Mouse (Mus musculus) c-Kit-positive CD71-positive TER-119-negative erythroid progenitor cells, embryonic 14.5 days (primary cell): ENCODE data around the gene Gm42878.

ENCODE experiments used
- DNase-seq: peaks from one replicate; pipeline ENCODE4 v3.0.0-alpha.2; 2013; ENCODE audit warnings: low read depth

Gm42878 gene

GRCm38 (mm10) chr5:121493305-121493704, 52.0 kb downstream of the Gm42878 start:
- no peak for DNase-seq

DNA sequence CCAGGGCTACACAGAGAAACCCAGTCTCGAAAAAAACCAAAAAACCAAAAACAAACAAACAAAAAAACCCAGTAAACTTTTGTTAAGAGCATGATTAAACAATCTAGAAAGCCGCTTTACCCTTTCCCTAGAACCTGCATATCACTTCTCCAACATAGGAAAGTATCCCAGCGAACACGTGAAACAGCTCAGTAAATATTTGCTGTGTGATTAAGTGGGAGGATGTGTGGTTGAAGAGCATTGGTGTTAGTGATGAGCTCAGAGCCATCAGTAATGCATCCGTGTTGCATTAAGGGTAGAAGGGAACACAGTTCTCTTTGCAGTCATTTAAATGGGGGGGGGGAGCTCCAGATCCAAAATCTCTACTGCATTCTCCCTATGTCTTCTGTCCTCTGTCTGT, 60.5 kb downstream of the Gm42878 start:
- no peak for DNase-seq

GRCm38 (mm10) chr5:121477680-121478079, 67.6 kb downstream of the Gm42878 start:
- DNase-seq: peak; percentile 79

- peak; percentile 62 for DNase-seq
These were observed 69.2 kb downstream of the Gm42878 start for GRCm38 (mm10) chr5:121476040-121476439.

GRCm38 (mm10) chr5:121474610-121475009, 70.7 kb downstream of the Gm42878 start:
- no peak for DNase-seq

GRCm38 (mm10) chr5:121472411-121472810, 72.9 kb downstream of the Gm42878 start:
- no peak for DNase-seq

- DNase-seq: no peak
These were observed 75.7 kb downstream of the Gm42878 start for GRCm38 (mm10) chr5:121469566-121469965.
